Mouse (Mus musculus): ENCODE results near the gene Gab2.
"Not testable (repeated sequence)": the region's sequence is repeated elsewhere in the genome, so short reads cannot be mapped to it uniquely, and the experiment has no call there.

Gab2 gene

DNA sequence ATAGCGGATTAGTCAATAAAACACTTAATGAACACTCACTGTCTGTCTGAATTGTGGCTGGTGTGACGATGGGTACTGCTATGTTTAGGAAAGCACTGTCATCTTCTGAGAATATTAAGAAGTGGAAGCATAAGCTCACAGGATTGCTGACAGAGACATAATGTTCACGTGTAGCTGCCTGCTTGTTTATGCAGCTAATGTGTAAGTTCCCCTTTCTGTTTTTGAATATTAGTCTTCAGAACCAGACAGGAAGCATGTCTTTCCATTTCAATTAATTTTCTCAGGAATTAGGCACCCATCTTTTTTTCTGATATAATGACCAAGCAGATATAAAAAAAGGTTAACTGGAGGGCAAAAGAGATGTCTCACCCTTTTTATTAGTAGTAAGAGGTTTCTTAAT, 55.1 kb downstream of the Gab2 start:
- DNase-seq (ENCODE audit: low spot score in 2 of 2) = peak in 1 of 2 experiments; percentile 19

DNA sequence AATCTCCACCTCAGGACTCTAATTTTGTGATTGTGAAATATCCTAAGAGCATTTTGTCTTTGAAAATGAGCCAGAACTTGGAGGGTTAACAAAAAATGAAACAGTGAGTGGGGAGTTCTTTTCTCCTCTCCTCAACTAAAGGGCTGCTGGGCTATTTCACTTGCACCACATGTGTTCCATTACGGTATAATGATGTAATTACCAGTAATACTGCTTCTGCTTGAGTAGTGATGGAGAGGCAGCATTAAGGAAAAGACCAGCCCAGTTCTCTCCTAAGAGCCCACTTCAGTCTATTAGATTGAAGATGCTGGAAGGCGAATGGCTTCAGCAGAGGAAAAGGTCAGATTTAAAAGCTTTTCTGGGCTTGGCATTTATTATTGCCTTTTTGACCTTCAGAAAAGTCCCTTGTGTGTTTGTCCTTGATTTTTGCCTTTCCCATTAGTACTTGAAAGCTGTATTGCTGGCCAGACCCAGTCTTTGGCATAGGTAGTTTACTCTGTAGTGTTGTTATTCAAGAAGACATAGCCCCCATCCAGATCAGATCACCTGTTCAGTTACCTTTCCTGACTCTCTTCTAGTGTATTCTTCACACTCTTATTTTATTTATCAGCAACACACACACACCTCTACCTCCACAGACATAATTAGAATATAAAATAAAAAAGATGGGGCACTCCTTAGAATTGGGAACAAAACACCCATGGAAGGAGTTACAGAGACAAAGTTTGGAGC, 69.9 kb downstream of the Gab2 start:
- DNase-seq (ENCODE audit: low spot score in 2 of 2) = no peak

DNA sequence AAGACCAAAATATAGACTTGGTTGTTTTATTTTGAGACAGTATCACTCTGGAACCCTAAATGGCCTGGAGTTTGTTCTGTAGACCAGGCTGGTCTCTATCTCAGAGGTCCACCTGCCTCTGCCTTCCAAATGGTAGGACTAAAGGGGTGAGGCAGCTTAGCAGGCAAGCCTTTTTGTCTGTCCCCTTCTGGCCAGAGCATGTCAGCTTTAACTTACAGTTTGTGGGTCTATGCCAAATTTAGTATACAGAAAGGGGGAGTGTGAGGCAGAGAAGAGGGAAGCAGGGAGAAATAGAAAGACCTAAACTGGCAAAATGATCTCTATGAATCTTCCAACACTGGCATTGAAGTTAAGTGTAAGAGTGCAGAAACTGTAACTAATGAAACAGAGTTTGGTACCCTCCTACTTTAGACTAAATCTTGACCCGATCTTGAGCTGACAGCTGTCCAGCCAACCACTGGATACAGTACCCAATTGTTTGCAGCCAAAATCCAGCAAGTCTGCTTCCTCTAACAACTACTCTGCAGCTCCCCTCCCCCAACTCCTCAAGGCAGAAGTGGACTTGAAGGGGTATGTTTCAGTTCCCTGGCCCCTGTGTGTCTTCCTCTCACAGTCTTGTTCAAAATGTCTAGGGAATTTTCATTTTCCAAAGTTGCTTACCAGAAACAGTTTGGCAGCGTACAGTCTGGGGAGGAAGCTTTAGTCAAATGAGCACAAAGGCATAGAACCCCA, 73.5 kb downstream of the Gab2 start:
- peak; percentile 50 to 70 for DNase-seq (ENCODE audit: low spot score in 2 of 2)

DNA sequence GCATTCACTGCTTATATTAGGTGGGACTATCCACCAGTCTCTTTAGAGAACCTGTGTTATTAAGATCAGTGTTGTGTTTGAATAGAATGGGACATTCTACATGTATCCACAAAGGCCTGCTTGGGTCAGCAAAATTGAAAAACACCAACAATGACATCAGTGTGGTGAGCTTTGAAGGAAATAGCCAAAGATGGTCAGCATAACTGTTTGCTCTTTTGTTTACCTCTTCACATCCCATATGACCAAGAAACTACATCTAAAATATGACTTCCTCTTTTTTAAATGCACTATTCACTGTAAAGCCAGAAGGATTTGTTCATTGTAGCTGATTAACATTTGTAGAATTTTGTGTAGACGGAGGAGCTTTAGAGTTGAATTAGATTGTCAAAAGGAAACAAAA, 82.9 kb downstream of the Gab2 start:
- DNase-seq (ENCODE audit: low spot score in 2 of 2) = no peak

DNA sequence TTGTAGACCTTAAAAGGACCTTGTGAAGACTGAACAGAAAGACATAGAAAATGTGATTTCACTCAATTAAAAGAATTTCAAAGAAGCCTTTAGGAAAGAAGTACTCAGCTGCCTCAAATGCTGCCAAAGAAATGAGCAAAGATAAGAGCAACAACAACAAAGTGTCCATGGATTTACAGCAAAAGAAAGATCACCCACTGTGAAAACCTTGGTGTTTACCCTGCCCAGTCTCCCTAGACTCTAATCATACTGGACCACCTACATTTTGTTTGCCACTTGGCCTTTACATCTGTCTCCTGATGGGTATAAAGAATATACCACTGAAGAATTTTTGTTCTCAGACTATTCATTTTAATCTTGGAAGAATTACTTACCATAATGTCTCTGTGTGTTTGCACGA, 89.7 kb downstream of the Gab2 start:
- DNase-seq (ENCODE audit: low spot score in 2 of 2) = no peak

DNA sequence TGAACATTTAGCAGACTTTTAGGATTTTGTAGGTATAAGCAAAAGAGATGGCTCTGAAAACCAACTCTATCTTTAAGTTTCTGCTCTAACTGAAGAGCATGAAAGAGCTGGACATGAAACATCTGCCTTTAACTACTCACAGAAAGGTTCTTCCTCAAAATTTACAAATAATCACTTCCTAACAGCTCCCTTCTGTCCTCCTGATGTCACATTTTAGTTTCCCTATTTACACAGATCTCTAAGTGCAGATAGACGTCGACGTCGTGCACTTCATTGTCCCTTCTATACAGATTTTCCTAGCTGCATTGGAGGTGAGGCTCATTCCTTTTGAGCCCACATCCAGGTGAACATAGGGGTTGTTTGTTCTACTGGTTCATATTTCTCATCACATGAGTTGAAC, 90.3 kb downstream of the Gab2 start:
- DNase-seq (ENCODE audit: low spot score in 2 of 2) = no peak

DNA sequence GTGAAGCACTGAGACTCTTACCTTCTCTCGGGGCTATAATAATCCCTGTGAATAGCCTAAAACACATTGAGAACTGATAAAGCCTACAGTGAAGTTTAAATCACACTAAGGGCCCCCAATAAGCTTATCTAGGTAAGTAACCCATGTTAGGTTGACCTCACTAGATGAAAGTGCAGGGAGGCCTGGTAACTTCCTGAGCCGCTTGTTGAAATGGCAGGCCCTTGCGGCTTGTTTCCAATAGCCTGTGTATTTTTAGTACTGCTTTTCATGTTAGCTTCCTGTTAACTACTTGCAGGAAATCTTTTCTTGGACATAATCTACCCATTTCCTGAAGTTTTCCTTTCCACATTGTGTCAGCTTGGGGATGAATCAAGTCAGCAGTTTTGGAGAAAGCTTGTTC, 90.7 kb downstream of the Gab2 start:
- DNase-seq (ENCODE audit: low spot score in 2 of 2) = peak; percentile 77 to 85

DNA sequence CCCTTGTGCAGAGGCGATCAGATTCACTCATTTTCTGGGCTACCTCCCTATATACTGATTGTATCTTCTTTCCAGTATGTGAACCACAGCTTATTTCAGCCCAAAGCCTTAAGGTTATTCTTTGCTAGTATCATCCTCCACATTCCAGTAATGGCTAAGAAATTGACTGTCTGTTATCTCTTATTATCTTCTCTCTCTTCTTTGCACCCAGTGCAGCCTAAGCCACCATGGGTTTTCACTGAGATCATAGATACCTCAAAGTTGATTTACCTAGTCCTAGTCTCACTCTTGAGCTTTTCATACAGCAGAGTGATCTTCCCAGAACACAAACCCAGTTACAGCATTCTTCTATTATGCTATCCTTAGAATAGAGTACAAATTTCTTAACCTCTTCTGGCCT, 100.5 kb downstream of the Gab2 start:
- DNase-seq (ENCODE audit: low spot score in 2 of 2) = no peak

DNA sequence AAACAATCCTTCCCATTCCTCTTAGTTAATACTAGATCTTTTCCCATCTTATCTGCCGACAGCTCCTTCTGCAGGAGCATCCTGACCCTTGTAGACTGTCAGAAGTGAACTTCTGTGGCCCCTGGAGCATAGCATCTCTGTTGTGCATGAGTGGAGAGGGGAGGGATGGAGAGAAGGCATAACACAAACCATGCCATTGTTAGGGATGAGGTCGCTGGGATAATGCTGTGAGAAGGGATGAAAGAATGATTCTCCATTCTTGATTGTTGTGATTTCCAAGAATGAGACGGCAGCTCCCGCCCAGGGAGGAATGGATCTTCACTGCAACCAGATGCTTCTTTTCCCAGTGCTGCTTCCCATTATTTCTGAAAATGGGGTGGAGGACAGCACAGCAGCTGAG, 102.0 kb downstream of the Gab2 start:
- DNase-seq (ENCODE audit: low spot score in 2 of 2) = no peak

DNA sequence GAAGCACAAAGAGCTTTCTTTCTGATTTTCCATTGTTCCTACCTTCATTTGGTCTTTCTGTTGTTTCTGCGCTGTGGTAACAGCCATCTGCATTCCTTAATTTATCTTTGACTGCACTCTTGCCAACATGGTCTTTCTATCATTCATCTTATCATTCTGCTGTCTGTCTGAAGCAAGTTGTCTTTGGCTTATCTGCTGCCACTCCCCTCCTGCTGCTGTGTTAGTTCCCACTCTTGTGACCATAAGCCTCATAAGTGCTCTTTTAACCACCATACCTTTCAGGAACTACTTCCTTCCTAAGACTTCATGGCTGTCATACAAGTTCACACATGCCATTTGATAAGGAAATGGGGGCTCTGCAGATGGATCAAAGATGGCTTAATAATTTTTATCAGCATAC, 102.6 kb downstream of the Gab2 start:
- no peak for DNase-seq (ENCODE audit: low spot score in 2 of 2)

DNA sequence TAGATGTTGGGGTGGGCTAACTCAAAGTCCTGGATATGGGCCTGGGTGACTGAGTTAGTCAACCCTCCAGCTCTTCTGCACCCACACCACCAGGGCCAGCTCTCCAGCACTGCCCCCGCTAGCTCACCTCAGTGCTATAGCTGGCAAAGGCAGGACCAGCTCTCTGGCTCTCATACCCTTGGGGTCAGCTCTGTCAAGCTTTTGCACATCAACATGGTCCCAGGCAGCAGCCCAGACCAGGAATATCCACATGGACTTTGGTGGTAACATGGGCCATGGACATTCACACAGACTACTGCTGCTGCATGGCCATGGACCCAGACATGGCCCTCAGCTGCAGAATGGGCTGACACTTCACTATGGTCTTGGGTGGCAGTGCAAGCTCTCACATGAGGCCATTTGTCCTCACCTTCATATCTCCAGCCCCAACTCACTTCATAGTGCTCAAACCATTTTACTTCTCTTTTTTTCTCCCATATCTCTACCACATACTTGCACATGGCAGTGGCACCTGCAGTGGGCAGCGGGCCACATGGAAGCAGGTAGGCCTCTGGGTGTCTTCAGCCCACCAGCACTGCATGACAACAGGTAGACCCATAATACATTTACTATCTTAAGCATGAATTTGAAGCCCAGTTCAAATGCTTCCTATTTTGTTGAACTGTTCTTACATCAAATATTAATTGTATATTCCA, 106.1 kb downstream of the Gab2 start:
- no peak for DNase-seq (ENCODE audit: low spot score in 2 of 2)

DNA sequence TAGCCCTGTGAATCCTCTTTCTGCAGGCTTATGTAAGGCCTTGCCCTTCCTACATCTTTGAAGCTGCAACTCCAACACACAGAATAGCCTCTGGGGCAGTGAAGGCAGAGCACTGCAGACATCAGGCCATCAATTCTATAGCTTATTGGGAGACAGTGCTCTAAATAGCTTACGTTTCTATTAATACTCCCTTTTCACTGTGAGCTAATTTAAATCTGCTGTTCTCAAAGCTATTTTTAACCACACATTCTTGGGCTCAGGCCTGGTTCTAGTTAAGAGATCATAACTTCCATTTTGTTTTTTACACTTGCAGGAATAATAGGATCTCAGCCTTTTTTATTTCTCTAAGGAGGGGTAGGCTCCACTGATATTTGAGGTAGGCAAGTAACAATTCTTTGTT, 107.7 kb downstream of the Gab2 start:
- DNase-seq (ENCODE audit: low spot score in 2 of 2) = peak; percentile 21 to 24

DNA sequence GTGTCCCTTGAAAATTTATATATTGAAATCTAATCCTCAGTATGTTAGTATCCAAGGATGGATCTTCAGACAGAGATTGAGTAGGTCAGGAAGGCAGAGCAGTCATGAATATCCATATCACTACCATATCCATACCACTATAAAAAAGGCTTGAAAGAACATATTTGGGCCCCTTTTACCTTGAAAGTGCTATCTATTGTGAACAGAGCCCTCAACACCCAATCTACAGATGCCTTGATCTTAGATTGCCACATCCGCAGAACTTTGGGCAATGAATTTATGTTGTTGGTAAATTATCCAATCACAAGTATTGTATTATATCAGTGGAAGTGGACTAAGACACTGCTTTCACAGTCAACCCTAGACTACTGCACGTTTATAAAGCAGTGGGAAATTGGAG, 122.5 kb downstream of the Gab2 start:
- no peak for DNase-seq (ENCODE audit: low spot score in 2 of 2)

DNA sequence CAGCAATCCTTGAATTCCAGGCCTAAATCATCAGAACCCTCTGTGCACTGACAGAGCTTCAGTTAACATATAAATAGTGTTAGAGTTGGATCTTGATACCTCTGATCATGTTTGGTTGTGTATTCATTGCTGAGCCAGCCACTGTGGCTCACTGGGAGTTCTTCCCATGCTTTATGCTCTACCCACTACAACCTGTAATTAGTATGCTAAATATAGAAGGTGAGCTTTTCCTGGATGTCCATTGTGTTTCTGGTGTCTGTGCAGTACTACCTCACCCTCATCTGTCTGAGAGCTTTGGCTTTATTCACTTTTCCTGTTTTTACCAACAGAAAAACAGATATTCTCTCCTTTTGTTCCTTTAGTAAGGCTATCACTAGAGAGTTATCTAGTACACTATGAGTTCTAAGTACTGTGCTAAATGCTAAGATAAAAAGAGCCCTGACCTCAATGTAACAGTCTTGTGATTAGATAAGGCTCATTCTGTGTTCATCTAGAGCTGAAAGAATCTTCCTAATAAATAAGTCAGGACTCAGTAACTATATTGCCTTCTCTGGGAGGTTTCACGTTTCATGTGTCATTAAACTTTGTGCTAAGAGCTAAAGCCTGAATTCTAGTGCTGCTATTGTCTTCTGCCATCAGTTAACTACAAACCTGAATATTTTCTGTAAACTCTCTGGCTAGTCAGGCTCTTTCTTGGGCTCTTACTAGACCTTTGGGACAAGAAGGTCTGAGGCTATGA, 127.6 kb downstream of the Gab2 start:
- peak in 1 of 2 experiments; percentile 28 for DNase-seq (ENCODE audit: low spot score in 2 of 2)

DNA sequence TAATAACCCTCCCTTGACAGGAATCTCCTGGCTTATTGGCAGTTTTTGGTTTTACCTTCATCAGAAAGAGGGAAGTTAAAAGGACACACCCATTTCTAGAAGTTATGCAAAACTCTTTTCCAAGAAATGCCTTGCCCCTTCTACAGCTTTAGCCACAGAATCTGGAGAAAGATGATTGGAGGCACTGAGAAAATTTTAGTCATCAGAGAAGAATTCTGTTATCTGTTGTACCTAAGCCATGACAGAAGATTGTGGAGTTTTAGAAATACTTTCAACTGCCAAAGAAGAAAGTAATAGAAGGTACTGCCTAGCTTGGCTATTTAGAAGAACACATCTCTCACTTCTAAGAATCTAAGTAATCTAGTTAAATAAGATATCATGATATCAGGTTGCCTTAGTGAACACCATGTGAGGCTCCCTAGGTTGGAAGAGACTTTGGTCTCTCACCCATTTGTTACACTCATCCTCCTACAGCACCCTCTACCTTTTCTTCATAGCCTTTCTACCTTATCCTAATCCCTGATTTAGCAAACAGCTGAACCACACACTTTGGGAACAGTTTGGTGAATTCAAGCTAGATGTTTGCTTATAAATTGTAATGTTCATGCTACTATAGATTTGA, 128.8 kb downstream of the Gab2 start:
- no peak for DNase-seq (ENCODE audit: low spot score in 2 of 2)

DNA sequence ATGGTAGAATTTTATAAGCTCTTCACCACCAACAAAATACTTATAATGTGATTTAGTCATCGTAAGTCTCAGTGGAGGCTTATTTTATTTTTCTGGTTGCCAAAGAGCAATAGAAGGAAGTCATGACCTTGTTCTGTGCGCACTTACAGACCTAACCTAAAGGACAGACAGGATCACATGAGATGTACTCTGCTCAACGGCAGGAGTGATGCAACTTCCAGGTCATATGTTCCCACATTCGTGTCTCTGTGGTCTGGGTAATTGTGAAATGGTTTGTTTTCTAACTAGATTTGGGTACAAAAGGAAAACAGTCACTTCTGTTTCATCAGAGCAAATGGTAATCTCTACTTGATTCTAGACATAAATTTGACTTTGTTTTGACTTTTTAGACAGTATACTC, 129.7 kb downstream of the Gab2 start:
- DNase-seq (ENCODE audit: low spot score in 2 of 2) = peak; percentile 31 to 32

DNA sequence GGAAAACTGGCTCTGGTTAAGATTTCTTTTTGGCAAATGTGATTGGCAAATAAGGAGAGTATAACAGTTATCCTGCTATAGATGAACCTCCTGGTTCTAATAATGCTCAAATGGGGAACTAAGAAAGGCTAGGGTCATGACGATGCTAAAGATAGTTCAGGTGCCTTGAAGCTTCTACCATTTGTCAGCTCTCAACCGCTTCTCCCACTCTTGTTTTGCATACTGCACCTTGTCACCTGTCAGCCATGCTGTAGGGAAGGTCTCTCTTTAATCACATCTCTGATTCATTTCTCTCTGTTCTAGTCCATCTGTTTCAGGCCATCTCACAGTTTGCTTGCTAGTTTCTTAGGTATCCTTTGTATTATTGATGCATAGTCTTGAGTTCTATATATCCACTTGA, 142.4 kb downstream of the Gab2 start:
- no peak for DNase-seq (ENCODE audit: low spot score in 2 of 2)

DNA sequence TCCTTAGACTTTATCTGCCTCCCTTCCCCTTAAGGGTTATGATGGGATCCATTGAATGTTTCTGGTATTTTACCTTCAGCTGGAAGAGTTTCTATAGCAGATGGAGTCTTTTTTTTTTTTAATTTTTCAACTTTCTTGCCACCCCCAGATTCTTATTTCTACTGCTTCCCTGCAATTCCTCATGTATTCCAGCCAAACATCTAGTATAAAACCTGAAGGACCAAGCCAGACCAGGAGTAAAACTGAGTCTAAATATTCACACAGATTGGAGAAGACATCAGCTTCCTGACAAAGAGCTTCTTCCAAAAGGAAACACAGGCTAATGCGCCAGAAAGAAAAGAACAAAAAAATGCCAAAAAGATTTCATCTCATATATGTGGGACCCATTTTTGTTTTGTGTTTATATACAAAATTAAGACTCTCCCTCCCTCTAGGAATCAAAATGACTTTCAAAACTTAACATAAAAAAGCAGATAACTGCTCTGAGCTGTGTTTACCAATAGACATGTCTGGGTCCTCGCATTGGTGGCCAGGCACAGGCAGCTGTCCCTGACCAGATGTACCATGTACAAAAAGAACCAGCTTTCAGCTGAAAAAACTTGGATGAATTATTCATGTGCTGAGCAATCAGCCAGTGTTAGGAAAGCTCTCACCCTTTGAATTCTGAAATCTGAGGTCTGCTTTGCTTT, 164.0 kb downstream of the Gab2 start:
- DNase-seq (ENCODE audit: low spot score in 2 of 2) = peak; percentile 44 to 56

DNA sequence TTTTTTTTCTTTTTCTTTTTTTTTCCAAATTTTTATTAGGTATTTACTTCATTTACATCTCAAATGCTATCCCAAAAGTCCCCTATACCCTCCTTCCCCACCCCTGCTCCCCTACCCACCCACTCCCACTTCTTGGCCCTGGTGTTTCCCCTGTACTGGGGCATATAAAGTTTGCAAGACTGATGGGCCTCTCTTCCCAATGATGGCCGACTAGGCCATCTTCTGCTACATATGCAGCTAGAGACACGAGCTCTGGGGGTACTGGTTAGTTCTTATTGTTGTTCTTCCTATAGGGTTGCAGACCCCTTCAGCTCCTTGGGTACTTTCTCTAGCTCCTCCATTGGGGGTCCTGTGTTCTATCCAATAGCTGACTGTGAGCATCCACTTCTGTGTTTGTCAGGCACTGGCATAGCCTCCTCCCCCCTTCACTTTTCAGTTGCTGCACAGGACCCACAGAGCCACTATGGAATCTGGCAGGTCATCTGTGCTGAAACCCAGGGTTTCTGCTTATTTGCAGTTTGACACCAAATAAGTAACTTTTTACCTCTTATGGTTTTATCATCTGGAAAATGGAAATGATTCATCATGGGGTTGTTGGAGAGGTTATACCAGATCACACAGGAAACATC, 164.7 kb downstream of the Gab2 start:
- DNase-seq (ENCODE audit: low spot score in 2 of 2) = not testable (repeated sequence)

DNA sequence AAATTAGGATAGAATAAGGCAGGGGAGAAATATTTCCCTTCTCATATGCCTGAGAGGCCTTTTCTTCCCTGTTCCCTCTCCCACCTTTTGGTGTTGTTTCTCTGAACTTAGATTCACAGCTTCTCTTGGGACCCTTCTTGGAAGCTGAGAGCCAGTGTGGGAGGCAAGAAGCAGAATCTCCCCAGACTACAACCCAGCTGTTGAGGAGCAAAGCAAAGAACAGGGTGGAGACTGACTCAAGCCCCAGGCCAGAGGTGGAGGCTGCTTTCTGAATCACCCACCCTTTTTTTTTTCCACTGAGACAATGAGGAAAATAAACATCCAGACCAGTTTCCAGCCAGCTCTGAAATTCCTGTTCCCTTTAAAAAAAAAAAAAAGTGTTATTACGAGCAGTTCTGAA, 166.3 kb downstream of the Gab2 start:
- peak; percentile 79 to 83 for DNase-seq (ENCODE audit: low spot score in 2 of 2)

DNA sequence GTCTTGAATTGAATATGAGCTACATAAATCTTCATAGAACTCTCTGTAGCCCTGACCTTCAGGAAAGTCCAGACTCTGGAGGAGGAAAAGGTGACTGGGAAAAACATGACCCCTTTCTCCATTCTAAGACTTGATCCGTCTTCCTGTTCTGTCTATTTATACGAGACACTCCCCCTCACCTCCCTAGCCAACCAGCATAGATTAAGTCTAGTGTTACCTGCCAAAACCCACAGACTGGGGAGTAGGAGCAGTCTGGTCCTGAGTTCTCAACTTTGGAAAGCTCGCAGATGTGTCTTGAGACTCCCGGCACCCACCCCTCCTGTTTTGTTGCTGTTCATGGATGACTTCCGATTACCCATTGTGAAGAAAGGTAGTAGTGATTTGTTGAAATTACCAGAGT, 166.8 kb downstream of the Gab2 start:
- peak; percentile 52 to 55 for DNase-seq (ENCODE audit: low spot score in 2 of 2)

Measured in heart, adult 9 months (tissue).